Mouse (Mus musculus): Measurements from ENCODE around the gene Vps45. TPM values are rescaled to one million over a fixed set of nuclear protein-coding genes. Genes with fewer than 3 reads are reported as not detected.

The Vps45 gene
- polyA plus RNA-seq, 1 experiment from 2014 or later, result 31.7 TPM

DNA sequence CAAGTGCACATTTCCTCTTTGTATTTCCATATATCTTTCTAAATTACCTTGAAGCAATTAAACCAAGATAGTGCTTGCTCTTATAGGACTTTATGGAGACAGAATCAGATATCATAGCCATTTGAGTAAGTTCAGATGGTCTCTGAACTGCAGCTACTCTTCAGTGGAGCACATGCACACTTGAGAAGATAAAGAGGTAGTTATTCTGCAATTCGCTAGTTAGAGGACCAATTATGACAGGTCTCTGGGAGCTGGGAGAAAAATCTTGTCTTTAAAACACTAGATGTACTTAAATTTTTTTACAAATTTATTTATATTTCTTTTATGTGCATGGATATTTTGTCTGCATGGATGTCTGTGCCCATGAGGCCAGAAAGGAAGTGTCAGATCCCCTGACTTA is 37.5 kb downstream of the Vps45 start:
- no peak for ATAC-seq (ENCODE audit: insufficient read depth, low FRiP score)
- no peak overlapping the region for H3K27ac ChIP-seq (ENCODE audit: low read length)
- no peak overlapping the region for H3K4me2 ChIP-seq (ENCODE audit: low read depth, low read length)
- no peak overlapping the region for H3K9ac ChIP-seq (ENCODE audit: low read length)
- no peaks in the 10 kb centered on the region for H3K27me3 ChIP-seq (ENCODE audit: control insufficient read depth, insufficient read depth, low read length)
- no peaks in the 10 kb centered on the region for H3K4me1 ChIP-seq (ENCODE audit: control insufficient read depth, insufficient read depth, low read length)
- no peaks in the 10 kb centered on the region for H3K36me3 ChIP-seq (ENCODE audit: control insufficient read depth, insufficient read depth, low read length)
- H3K9me3 ChIP-seq (replicated peaks; ENCODE audit: control insufficient read depth, low read length), result no peaks in the 10 kb centered on the region
- WGBS, result 81% methylated on average over 1 of the region's 1 CpGs
- no peak overlapping the region for H3K4me3 ChIP-seq (replicated peaks; ENCODE audit: low read length)

GRCm38 (mm10) chr3:96017461-96017860 is 40.8 kb downstream of the Vps45 start:
- Histone ChIP-seq H3K36me3 (ENCODE audit: control insufficient read depth, insufficient read depth, low read length) (no peaks in the 10 kb centered on the region), H3K4me3 (replicated peaks; ENCODE audit: low read length) (no peak overlapping the region), H3K9me3 (replicated peaks; ENCODE audit: control insufficient read depth, low read length) (no peaks in the 10 kb centered on the region), H3K9ac (ENCODE audit: low read length) (no peak overlapping the region), H3K4me1 (ENCODE audit: control insufficient read depth, insufficient read depth, low read length) (no peaks in the 10 kb centered on the region), H3K27ac (ENCODE audit: low read length) (no peak overlapping the region), H3K27me3 (ENCODE audit: control insufficient read depth, insufficient read depth, low read length) (no peaks in the 10 kb centered on the region), H3K4me2 (ENCODE audit: low read depth, low read length) (no peak overlapping the region)
- ATAC-seq (ENCODE audit: insufficient read depth, low FRiP score), result no peak
- WGBS, result 65% methylated on average over 5 of the region's 5 CpGs

DNA sequence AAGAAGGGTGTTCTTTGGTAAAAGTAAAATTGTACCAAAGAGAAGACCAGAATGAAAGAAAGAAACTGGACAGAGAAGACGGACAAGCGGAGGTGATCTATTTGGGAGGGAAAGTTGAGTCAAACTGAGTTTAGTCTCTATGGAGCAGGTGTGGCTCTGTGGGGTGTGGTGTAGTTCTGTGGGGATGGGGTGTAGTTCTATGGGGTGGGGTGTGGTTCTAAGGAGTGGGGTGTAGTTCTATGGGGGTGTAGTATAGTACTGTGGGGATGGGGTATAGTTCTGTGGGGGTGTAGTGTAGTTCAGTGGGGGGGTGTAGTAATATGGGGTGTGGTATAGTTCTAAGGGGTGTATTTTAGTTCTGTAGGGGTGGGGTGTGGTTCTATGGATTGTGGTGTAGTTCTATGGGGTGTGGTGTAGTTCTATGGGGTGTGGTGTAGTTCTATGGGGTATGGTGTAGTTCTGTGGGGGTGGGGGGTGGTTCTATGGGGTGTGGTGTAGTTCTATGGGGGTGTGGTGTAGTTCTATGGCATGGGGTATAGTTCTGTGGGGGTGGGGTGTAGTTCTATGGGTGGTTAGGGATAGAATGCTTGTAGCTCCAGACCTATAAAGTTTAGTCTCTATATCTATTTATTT is 41.9 kb downstream of the Vps45 start:
- Histone ChIP-seq H3K36me3 (ENCODE audit: control insufficient read depth, insufficient read depth, low read length) (no peaks in the 10 kb centered on the region), H3K27ac (ENCODE audit: low read length) (no peak overlapping the region), H3K9me3 (replicated peaks; ENCODE audit: control insufficient read depth, low read length) (no peaks in the 10 kb centered on the region), H3K9ac (ENCODE audit: low read length) (no peak overlapping the region), H3K4me3 (replicated peaks; ENCODE audit: low read length) (no peak overlapping the region), H3K4me1 (ENCODE audit: control insufficient read depth, insufficient read depth, low read length) (no peaks in the 10 kb centered on the region), H3K4me2 (ENCODE audit: low read depth, low read length) (no peak overlapping the region), H3K27me3 (ENCODE audit: control insufficient read depth, insufficient read depth, low read length) (no peaks in the 10 kb centered on the region)
- 87% methylated on average over 2 of the region's 2 CpGs for WGBS
- ATAC-seq (ENCODE audit: insufficient read depth, low FRiP score), result no peak; the same call in 1 of the 2 replicates

DNA sequence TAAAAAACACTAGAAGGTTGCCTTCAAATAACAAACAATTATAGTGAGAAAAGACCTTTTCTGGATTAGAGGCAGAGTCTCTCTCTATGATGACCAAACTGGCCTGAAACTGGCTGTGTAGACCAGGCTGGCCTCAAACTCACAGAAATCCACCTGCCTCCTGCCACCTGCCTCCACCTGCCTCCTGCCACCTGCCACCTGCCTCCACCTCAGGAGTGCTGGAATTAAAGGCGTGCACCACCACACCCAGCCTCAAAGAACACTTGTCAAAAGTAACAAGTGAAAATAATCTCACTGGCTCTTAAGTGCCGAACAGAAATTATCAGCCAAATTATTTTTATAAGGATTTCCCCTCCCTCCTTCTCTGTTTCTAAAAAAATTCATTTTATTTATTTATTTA is 42.6 kb downstream of the Vps45 start:
- Histone ChIP-seq H3K9me3 (replicated peaks; ENCODE audit: control insufficient read depth, low read length) (no peaks in the 10 kb centered on the region), H3K4me3 (replicated peaks; ENCODE audit: low read length) (no peak overlapping the region), H3K27me3 (ENCODE audit: control insufficient read depth, insufficient read depth, low read length) (no peaks in the 10 kb centered on the region), H3K36me3 (ENCODE audit: control insufficient read depth, insufficient read depth, low read length) (no peaks in the 10 kb centered on the region), H3K4me1 (ENCODE audit: control insufficient read depth, insufficient read depth, low read length) (no peaks in the 10 kb centered on the region), H3K9ac (ENCODE audit: low read length) (no peak overlapping the region), H3K4me2 (ENCODE audit: low read depth, low read length) (no peak overlapping the region), H3K27ac (ENCODE audit: low read length) (no peak overlapping the region)
- 68% methylated on average over 2 of the region's 2 CpGs for WGBS
- ATAC-seq (ENCODE audit: insufficient read depth, low FRiP score), result no peak

DNA sequence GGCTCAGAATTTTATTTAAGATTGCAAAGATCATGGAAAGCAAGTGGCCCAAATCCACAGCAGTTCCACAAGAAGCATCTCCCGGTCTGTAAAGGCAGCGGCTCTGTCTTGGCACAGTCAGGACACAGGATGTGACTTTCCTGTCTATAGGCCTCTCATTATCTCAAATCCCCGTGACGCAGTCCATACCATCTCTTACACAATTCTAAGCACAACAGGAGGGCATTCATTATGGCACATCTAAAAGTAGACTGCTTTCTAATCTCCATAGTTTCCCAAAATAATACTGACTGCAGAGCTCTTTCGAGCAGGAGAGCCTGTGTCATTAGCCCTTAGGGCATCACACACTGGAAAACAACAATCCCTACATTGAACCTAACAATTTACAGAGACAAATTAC is 45.5 kb downstream of the Vps45 start:
- ATAC-seq (ENCODE audit: insufficient read depth, low FRiP score), result no peak
- 75% methylated on average over 5 of the region's 5 CpGs for WGBS
- Histone ChIP-seq H3K4me2 (ENCODE audit: low read depth, low read length) (no peak overlapping the region), H3K27me3 (ENCODE audit: control insufficient read depth, insufficient read depth, low read length) (no peaks in the 10 kb centered on the region), H3K4me1 (ENCODE audit: control insufficient read depth, insufficient read depth, low read length) (no peaks in the 10 kb centered on the region), H3K9me3 (replicated peaks; ENCODE audit: control insufficient read depth, low read length) (no peaks in the 10 kb centered on the region), H3K27ac (ENCODE audit: low read length) (no peak overlapping the region), H3K36me3 (ENCODE audit: control insufficient read depth, insufficient read depth, low read length) (no peaks in the 10 kb centered on the region), H3K9ac (ENCODE audit: low read length) (no peak overlapping the region), H3K4me3 (replicated peaks; ENCODE audit: low read length) (no peak overlapping the region)

GRCm38 (mm10) chr3:96008463-96008862 is 49.8 kb downstream of the Vps45 start:
- Histone ChIP-seq H3K4me3 (replicated peaks; ENCODE audit: low read length) (no peak overlapping the region), H3K36me3 (ENCODE audit: control insufficient read depth, insufficient read depth, low read length) (no peaks in the 10 kb centered on the region), H3K4me1 (ENCODE audit: control insufficient read depth, insufficient read depth, low read length) (no peaks in the 10 kb centered on the region), H3K9me3 (replicated peaks; ENCODE audit: control insufficient read depth, low read length) (no peaks in the 10 kb centered on the region), H3K27ac (ENCODE audit: low read length) (no peak overlapping the region), H3K27me3 (ENCODE audit: control insufficient read depth, insufficient read depth, low read length) (no peaks in the 10 kb centered on the region), H3K4me2 (ENCODE audit: low read depth, low read length) (no peak overlapping the region), H3K9ac (ENCODE audit: low read length) (no peak overlapping the region)
- ATAC-seq (ENCODE audit: insufficient read depth, low FRiP score), result no peak
- WGBS, result 78% methylated on average over 6 of the region's 6 CpGs

DNA sequence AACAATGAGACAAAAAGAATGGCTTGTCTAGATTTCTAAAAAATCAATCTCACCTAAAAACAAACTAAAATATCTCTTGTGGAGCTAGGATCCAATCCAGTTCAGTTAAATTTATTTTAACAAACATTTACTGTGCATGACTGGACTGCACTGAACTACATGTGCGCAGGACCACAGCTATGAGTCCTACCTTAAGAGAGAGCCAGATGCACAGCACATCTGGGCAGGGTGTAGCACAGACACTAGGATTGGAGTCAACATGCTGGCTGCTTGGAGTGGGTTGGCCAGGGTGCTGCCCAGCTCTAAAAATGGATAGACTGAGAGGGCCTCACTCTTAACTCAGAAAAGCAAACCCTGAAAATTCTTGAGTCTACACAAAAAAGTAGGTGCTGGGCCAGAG is 56.7 kb downstream of the Vps45 start:
- H3K4me2 ChIP-seq (ENCODE audit: low read depth, low read length), result no peak overlapping the region
- no peak for ATAC-seq (ENCODE audit: insufficient read depth, low FRiP score)
- no peaks in the 10 kb centered on the region for H3K36me3 ChIP-seq (ENCODE audit: control insufficient read depth, insufficient read depth, low read length)
- no peak overlapping the region for H3K27ac ChIP-seq (ENCODE audit: low read length)
- 97% methylated on average over 1 of the region's 1 CpGs for WGBS
- no peak overlapping the region for H3K9ac ChIP-seq (ENCODE audit: low read length)
- no peaks in the 10 kb centered on the region for H3K27me3 ChIP-seq (ENCODE audit: control insufficient read depth, insufficient read depth, low read length)
- H3K4me3 ChIP-seq (replicated peaks; ENCODE audit: low read length), result no peak overlapping the region
- no peaks in the 10 kb centered on the region for H3K9me3 ChIP-seq (replicated peaks; ENCODE audit: control insufficient read depth, low read length)
- H3K4me1 ChIP-seq (ENCODE audit: control insufficient read depth, insufficient read depth, low read length), result peaks cover 11% of the 10 kb centered on the region

GRCm38 (mm10) chr3:96000921-96001501 is 57.3 kb downstream of the Vps45 start:
- no peak overlapping the region for H3K4me3 ChIP-seq (replicated peaks; ENCODE audit: low read length)
- no peak overlapping the region for H3K9ac ChIP-seq (ENCODE audit: low read length)
- 46% methylated on average over 9 of the region's 9 CpGs for WGBS
- no peak overlapping the region for H3K4me2 ChIP-seq (ENCODE audit: low read depth, low read length)
- no peaks in the 10 kb centered on the region for H3K36me3 ChIP-seq (ENCODE audit: control insufficient read depth, insufficient read depth, low read length)
- H3K4me1 ChIP-seq (ENCODE audit: control insufficient read depth, insufficient read depth, low read length), result peaks cover 11% of the 10 kb centered on the region
- H3K27ac ChIP-seq (ENCODE audit: low read length), result no peak overlapping the region
- no peaks in the 10 kb centered on the region for H3K27me3 ChIP-seq (ENCODE audit: control insufficient read depth, insufficient read depth, low read length)
- no peak for ATAC-seq (ENCODE audit: insufficient read depth, low FRiP score)
- no peaks in the 10 kb centered on the region for H3K9me3 ChIP-seq (replicated peaks; ENCODE audit: control insufficient read depth, low read length)

DNA sequence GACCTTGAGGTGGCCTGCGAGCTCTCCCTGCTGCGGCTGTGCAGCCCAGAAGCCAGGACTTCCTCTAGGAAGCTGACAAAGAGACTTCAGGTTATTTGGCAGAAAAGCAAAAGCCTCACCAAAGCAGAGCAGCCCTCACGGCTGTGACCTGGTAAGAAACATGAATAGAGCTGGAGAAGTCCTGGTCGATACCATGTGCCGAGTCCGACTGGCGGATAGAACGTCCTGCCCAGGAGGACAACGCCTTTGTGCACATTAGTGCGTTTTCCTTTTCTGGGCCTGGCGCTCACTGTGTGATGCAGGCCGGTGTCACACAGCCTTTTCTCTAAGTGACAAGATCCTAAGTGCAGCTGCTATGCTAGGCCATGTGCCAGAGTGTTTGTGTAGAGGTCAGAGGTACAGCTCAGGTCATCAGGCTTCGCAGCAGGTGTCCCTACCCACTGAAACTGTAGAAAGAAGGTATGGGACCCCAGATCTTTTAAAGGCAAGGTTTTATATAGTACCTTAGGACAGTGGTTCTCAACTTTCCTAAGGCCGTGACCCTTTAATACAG is 58.1 kb downstream of the Vps45 start:
- no peak overlapping the region for H3K27ac ChIP-seq (ENCODE audit: low read length)
- H3K27me3 ChIP-seq (ENCODE audit: control insufficient read depth, insufficient read depth, low read length), result no peaks in the 10 kb centered on the region
- ATAC-seq (ENCODE audit: insufficient read depth, low FRiP score), result no peak
- no peak overlapping the region for H3K4me3 ChIP-seq (replicated peaks; ENCODE audit: low read length)
- peaks cover 11% of the 10 kb centered on the region for H3K4me1 ChIP-seq (ENCODE audit: control insufficient read depth, insufficient read depth, low read length)
- H3K36me3 ChIP-seq (ENCODE audit: control insufficient read depth, insufficient read depth, low read length), result no peaks in the 10 kb centered on the region
- H3K9me3 ChIP-seq (replicated peaks; ENCODE audit: control insufficient read depth, low read length), result no peaks in the 10 kb centered on the region
- no peak overlapping the region for H3K4me2 ChIP-seq (ENCODE audit: low read depth, low read length)
- 69% methylated on average over 14 of the region's 14 CpGs for WGBS
- no peak overlapping the region for H3K9ac ChIP-seq (ENCODE audit: low read length)

Measured in stomach, embryonic 16.5 days (tissue).